Mouse (Mus musculus): Measurements from ENCODE around the gene Olfr186.
"Not testable (repeated sequence)": the region's sequence is repeated elsewhere in the genome, so short reads cannot be mapped to it uniquely, and the experiment has no call there.

- TF ChIP-seq GATA1, TAL1 (IDR thresholded peaks at IDR 0.05; ENCODE audit: low read length): not testable (repeated sequence)
Measured at GRCm38 (mm10) chr16:59062411-59062810, 32.3 kb upstream of the Olfr186 start.

Measured in erythroblast, embryonic 14.5 days (primary cell).